Mouse (Mus musculus) heart, embryonic 14.5 days (tissue): ENCODE measurements around the gene C130050O18Rik. TPM values are rescaled to one million over a fixed set of nuclear protein-coding genes. Genes with fewer than 3 reads are reported as not detected.

ENCODE experiments used
- ATAC-seq: fragments of 200-750 bp; cut with Nextera tagmentation; 2 replicates; pipeline ENCODE4 v1.8.0; 2017; ENCODE audit warnings: low read depth, moderate TSS enrichment; ENCODE audit not compliant: insufficient number of reproducible peaks, insufficient read depth, low FRiP score
- H3K27ac ChIP-seq, 2 experiments: fragments of 200-500 bp in 1 of 2; fragments of 300-500 bp in 1 of 2; sonication (generic) in 1 of 2; replicated peaks in 1 of 2; 2 replicates each; pipeline ENCODE4 v1.5.1; 2012 to 2014; ENCODE audit warnings: low read depth in 2 of 2, low read length in 2 of 2, control low read depth in 1 of 2, mild to moderate bottlenecking in 1 of 2, mixed read lengths in 1 of 2; ENCODE audit not compliant: control insufficient read depth in 1 of 2, insufficient read depth in 1 of 2
- H3K27me3 ChIP-seq: fragments of 300-500 bp; sonication (generic); 2 replicates; pipeline ENCODE4 v1.6.1; 2014; ENCODE audit warnings: mild to moderate bottlenecking, low read length, control low read depth; ENCODE audit not compliant: control insufficient read depth, insufficient read depth
- H3K36me3 ChIP-seq: fragments of 300-500 bp; sonication (generic); 2 replicates; pipeline ENCODE4 v1.6.1; 2014; ENCODE audit warnings: mild to moderate bottlenecking, control low read depth, low read length, mixed read lengths; ENCODE audit not compliant: control insufficient read depth, insufficient read depth
- H3K4me1 ChIP-seq, 2 experiments: fragments of 200-500 bp in 1 of 2; fragments of 300-500 bp in 1 of 2; sonication (generic) in 1 of 2; 2 replicates each; pipeline ENCODE4 v1.6.1; 2012 to 2014; ENCODE audit warnings: low read length in 2 of 2, control low read depth in 1 of 2, mixed read lengths in 1 of 2; ENCODE audit not compliant: control insufficient read depth in 2 of 2, insufficient read depth in 2 of 2
- H3K4me2 ChIP-seq: fragments of 300-500 bp; sonication (generic); 2 replicates; pipeline ENCODE4 v1.6.1; 2014; ENCODE audit warnings: mild to moderate bottlenecking, low read length
- H3K4me3 ChIP-seq, 2 experiments: fragments of 200-500 bp in 1 of 2; fragments of 300-500 bp in 1 of 2; sonication (generic) in 1 of 2; 2 replicates each; pipeline ENCODE4 v1.5.1; 2012 to 2014; ENCODE audit warnings: low read length in 2 of 2, mild to moderate bottlenecking in 2 of 2, control low read depth in 1 of 2, low read depth in 1 of 2, moderate library complexity in 1 of 2; ENCODE audit not compliant: control insufficient read depth in 1 of 2, insufficient read depth in 1 of 2
- H3K9ac ChIP-seq: fragments of 300-500 bp; sonication (generic); 2 replicates; pipeline ENCODE4 v1.6.1; 2014; ENCODE audit warnings: mild to moderate bottlenecking, low read length
- H3K9me3 ChIP-seq: fragments of 300-500 bp; sonication (generic); 2 replicates; pipeline ENCODE4 v1.6.1; 2016; ENCODE audit warnings: low read length, control low read depth; ENCODE audit not compliant: control insufficient read depth
- WGBS: fragments of 180-500 bp; shearing (Covaris S2); extraction: QIAGEN DNeasy Blood & Tissue Kit; methylation state at CpG from one replicate; pipeline ENCODE4 v1.1.7; 2014; 5-methylcytosine and 5-hydroxymethylcytosine counted together
- polyA plus RNA-seq: library from polyadenylated mRNA; unstranded; fragments of >200 nt; fragmentation: Nextera tagmentation; extraction: Ambion mirVana; gene quantifications from 2 replicates; pipeline ENCODE4 v1.2.1, GENCODE M21; 2014

Gene C130050O18Rik
- polyA plus RNA-seq, 1 experiment from 2014 or later: 0.36 TPM

DNA sequence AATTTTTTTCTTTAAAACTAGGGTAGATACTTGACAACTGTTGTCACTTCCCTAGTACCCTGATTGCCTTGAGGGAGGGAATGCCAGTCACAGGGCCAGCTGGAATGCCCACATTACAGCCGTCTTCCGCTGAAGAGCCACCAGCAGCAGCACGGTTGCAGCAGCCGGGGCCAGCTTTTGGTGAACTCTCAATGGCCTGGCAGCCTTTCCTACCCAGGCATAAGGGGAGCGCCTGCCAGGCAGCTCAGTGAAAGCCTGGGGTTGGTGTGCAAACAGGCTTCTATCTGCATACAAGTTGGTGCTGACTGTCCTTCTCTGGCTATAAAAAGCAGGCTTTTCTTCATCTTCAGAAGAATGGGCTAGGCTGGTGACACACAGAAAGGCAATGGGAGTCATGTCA, 35.4 kb downstream of the C130050O18Rik start:
- ATAC-seq: no peak
- Histone ChIP-seq H3K27ac (no peak overlapping the region), H3K4me1 (no peaks in the 10 kb centered on the region; a peak in 1 of 4 replicates), H3K4me2 (no peak overlapping the region), H3K36me3 (no peaks in the 10 kb centered on the region), H3K9ac (no peak overlapping the region), H3K4me3 (no peak overlapping the region), H3K9me3 (no peaks in the 10 kb centered on the region), H3K27me3 (no peaks in the 10 kb centered on the region)
- whole genome bisulfite sequencing: 69% methylated on average over 5 of the region's 5 CpGs

DNA sequence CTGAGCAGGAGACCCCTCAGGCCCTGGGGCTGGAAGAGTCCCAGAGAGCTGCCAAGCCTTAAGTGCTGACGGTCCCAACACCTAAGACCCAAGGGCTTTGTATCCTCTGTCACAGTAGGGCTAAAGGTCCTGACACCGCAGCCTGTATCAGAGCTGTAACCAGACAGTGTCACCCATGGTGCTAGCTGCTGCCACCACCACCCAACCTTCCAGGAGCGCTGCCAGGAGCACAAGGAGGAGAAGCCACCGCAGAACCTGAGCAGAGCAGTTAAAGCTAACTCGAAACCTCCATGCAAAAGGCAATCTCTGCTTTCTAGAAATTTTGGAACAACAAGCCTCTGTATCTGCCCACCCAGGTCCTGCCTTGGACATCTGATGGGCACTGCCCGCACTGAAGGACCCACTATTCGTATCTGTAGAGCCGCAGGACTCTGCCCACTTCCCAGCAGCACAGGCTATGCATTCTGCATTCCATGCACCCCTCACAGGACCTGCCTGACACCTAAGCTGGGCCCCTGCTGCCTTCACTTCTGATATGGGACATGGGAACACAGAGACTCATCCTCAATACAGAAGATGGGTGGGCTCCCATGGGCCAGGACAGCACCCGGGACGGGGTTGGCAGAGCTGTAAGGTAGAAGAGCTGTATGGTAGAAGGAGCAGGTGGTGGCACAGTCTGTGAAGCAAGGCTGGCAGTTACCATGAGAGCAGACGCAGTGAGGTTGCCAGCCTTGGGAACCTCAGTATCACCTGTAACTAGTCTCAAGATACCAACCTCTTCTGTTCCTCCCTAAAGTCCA, 36.0 kb downstream of the C130050O18Rik start:
- Histone ChIP-seq H3K27me3 (no peaks in the 10 kb centered on the region), H3K9me3 (no peaks in the 10 kb centered on the region), H3K9ac (no peak overlapping the region), H3K4me2 (no peak overlapping the region), H3K4me1 (no peaks in the 10 kb centered on the region; a peak in 1 of 4 replicates), H3K36me3 (no peaks in the 10 kb centered on the region), H3K27ac (no peak overlapping the region), H3K4me3 (no peak overlapping the region)
- WGBS: 87% methylated on average over 11 of the region's 11 CpGs
- no peak for ATAC-seq

DNA sequence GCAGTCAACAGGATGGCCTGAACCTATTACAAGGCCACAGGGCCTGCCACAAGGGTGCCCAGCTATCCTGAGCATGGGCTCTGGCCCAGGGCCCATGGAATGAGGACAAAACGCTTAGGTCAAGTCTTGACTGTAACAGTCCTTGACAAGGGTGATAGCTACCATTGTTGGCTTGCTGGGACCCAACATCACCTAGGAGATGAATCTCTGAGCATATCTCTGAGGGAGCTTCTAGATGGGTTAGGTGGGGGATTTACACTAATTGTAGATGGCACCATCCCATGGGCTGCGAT, 36.6 kb downstream of the C130050O18Rik start:
- H3K4me3 ChIP-seq: no peak overlapping the region
- whole genome bisulfite sequencing: 84% methylated on average over 2 of the region's 2 CpGs
- H3K4me2 ChIP-seq: no peak overlapping the region
- no peak for ATAC-seq
- H3K36me3 ChIP-seq: no peaks in the 10 kb centered on the region
- H3K9ac ChIP-seq: no peak overlapping the region
- no peaks in the 10 kb centered on the region for H3K27me3 ChIP-seq
- no peaks in the 10 kb centered on the region; a peak in 1 of 4 replicates for H3K4me1 ChIP-seq
- H3K27ac ChIP-seq: no peak overlapping the region
- H3K9me3 ChIP-seq: no peaks in the 10 kb centered on the region

DNA sequence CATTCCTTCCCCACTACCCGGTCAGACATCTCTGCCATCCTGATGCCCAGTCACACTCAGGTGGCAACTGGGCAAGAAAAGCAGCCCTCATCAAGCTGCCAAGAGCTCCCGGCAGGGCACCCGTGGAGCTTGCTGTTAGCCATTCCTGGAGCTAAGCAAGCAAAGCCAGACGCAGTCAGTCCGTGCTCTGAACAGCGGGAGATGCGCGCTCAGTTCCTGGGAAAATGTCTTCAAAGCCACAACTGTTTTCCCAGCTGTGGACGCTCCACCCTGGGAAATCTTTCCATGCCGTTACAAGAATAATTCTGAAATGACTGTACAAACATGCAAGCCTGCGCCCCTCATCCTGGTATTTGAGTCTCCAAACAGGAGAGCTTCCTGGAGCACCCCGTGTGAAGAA, 37.3 kb downstream of the C130050O18Rik start:
- Histone ChIP-seq H3K4me3 (no peak overlapping the region), H3K27ac (no peak overlapping the region), H3K4me1 (no peaks in the 10 kb centered on the region; a peak in 1 of 4 replicates), H3K9me3 (no peaks in the 10 kb centered on the region), H3K4me2 (no peak overlapping the region), H3K9ac (no peak overlapping the region), H3K27me3 (no peaks in the 10 kb centered on the region), H3K36me3 (no peaks in the 10 kb centered on the region)
- ATAC-seq: no peak
- 78% methylated on average over 12 of the region's 12 CpGs for WGBS

DNA sequence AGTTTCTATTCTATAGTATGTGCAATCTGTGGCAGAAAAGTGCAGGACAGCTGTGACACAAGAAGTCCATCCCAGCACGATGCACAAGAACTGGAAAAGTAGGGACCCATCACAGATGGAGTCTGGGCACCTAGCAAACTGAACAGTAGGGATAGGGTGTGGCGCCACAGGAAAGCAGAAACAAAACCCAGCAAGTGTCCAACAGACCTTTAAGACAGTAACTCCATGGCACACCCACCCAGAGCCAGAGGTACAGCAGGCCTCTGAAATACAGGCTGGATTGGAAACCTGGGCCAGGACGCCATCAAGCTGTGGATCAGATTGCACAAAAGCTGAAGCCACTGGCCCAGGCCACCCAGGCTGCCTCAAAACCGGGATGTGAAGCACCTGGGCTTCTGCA, 37.9 kb downstream of the C130050O18Rik start:
- H3K36me3 ChIP-seq: no peaks in the 10 kb centered on the region
- H3K4me1 ChIP-seq: no peaks in the 10 kb centered on the region; a peak in 1 of 4 replicates
- no peaks in the 10 kb centered on the region for H3K9me3 ChIP-seq
- WGBS: 85% methylated on average over 4 of the region's 4 CpGs
- H3K9ac ChIP-seq: no peak overlapping the region
- no peak overlapping the region for H3K27ac ChIP-seq
- H3K4me3 ChIP-seq: no peak overlapping the region
- no peak for ATAC-seq
- H3K4me2 ChIP-seq: no peak overlapping the region
- no peaks in the 10 kb centered on the region for H3K27me3 ChIP-seq

DNA sequence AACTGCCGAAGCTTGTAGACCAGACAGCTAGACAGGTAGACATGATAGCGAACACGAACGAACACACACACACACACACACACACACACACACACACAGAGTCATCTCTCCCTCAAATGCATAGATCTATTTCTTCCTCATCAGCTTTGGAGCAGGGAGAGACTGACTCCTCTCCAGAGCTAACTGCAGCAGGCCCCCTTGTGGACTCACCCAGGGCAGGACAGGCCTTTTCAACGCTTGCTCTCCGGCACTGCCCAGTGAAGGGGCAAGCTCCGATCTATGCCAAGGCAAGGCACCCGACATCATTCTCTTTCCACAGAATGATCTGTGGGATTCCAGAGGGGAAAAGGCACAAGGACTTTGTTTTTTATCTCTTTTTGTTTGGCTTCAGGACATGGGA, 40.2 kb downstream of the C130050O18Rik start:
- Histone ChIP-seq H3K9me3 (no peaks in the 10 kb centered on the region), H3K27me3 (no peaks in the 10 kb centered on the region), H3K4me3 (no peak overlapping the region), H3K27ac (no peak overlapping the region), H3K4me1 (peaks cover 8 to 11% of the 10 kb centered on the region in 2 experiments; a peak in 3 of 4 replicates), H3K36me3 (no peaks in the 10 kb centered on the region), H3K4me2 (no peak overlapping the region), H3K9ac (no peak overlapping the region)
- WGBS: 79% methylated on average over 8 of the region's 8 CpGs
- no peak for ATAC-seq

DNA sequence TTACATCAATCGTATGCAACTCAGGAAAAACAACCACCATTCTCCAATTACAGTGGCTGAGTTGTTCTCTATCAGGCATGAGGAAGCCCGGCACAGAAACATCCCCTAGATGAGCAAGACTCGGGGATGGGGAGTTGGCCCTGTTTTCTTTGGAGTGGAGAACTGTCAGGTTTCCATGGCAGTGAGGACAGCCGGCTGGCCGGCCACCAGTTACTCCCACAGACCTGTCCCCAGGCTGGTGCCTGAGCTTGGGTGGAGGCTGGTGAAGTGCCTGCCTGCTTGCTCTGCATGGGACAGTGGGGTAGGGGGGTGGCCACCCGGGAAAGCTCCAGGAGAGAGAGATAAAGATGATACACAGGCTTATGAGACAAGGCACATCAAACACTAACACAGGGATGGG, 42.9 kb downstream of the C130050O18Rik start:
- H3K9ac ChIP-seq: no peak overlapping the region
- no peaks in the 10 kb centered on the region for H3K36me3 ChIP-seq
- H3K4me2 ChIP-seq: no peak overlapping the region
- no peak for ATAC-seq
- peaks cover 8 to 11% of the 10 kb centered on the region in 2 experiments; a peak in 3 of 4 replicates for H3K4me1 ChIP-seq
- H3K27ac ChIP-seq: no peak overlapping the region
- H3K27me3 ChIP-seq: no peaks in the 10 kb centered on the region
- no peak overlapping the region for H3K4me3 ChIP-seq
- H3K9me3 ChIP-seq: no peaks in the 10 kb centered on the region
- 59% methylated on average over 6 of the region's 6 CpGs for WGBS
